Mouse (Mus musculus) CD4-positive, CD25-positive, alpha-beta regulatory T cell, adult 2 months (primary cell): Measurements from ENCODE around the gene Atg4d.
A peak's percentile ranks its signal among the peaks of the same experiment; 100 is the strongest.
"Not testable (repeated sequence)": the region's sequence is repeated elsewhere in the genome, so short reads cannot be mapped to it uniquely, and the experiment has no call there.

Source experiments
- DNase-seq: peaks from one replicate; pipeline ENCODE4 v3.0.0-alpha.2; 2012; ENCODE audit warnings: low read depth, low spot score

Gene Atg4d

DNA sequence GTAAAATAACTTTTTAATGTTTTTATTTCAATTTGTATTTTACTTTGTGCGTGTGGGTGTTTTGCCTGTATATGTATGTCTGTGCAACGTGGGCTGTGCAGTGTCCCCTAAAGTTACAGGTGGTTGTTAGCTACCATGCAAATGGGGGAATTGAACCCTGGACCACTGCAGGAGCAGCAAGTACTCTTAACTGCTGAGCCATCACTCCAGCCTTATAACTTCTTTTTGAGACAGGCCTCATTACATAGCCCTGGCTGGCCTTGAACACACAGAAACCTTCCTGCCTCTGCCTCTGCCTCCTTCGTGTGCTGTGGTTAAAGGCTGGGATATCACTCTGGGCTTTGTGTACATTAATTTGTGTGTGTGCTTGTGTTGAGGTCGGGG, 25.6 kb upstream of the Atg4d start:
- no peak for DNase-seq

- peak; percentile 96 for DNase-seq
These were observed 23.8 kb upstream of the Atg4d start for GRCm38 (mm10) chr9:21241343-21241742.

GRCm38 (mm10) chr9:21243826-21244427, 21.2 kb upstream of the Atg4d start:
- no peak for DNase-seq

DNA sequence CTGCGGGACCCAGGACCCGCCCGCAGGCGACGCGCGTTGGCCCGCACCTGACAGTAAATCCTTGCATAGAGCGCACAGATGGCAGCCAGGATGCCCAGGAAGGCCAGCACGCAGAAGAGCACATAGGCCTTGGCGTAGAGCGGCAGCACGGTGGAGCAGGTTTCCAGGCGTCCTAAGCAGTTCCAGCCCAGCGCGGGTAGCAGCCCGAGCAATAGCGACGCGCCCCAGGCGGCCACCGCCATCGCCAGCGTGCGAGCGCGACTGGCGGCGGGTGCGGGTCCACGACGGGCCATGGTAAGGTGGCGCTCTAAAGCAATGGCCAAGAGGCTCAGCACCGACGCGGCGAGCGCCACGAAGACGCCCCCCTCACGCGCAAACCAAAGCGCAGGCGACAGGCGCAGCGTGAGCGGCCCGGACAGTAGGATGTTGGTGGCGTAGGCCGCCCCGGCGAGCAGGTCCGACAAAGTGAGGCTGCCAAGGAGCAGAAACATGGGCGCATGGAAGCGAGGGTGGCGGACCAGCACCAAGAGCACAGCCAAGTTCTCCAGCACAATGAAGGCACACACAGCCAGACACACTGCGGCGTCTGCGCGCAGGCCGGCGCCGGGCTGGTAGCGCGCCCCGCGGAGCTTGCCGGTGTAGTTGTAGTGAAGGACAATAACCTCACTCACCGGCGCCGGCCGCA, 20.5 kb upstream of the Atg4d start:
- DNase-seq, result peak; percentile 40

- no peak for DNase-seq
These were observed 20.0 kb upstream of the Atg4d start for GRCm38 (mm10) chr9:21245113-21245487.

DNA sequence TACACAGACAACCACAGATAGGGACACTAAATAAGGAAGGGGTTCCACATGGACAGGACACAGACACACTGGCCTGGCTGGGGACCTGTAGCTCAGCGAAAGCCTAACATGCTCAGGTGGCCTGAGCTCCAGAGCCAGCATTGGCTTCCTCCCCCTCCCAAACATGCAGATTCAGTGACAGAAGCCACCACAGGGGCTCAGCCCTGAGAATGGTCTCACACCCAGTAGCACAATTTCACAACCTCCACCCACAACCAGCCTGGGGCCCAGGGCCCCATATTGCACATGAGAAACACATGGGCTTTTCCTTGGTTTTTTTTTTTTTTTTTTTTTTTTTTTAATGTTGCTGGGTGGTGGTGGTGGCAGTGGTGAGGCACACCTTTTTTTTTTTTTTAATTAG, 18.8 kb upstream of the Atg4d start:
- DNase-seq, result no peak

- DNase-seq, result no peak
These were observed 16.8 kb upstream of the Atg4d start, which contains the start of gene S1pr5 for GRCm38 (mm10) chr9:21248326-21248725. Gene S1pr5 (minus strand): TSS chr9:21248443.

- no peak for DNase-seq
These were observed 15.2 kb upstream of the Atg4d start for GRCm38 (mm10) chr9:21249629-21250508.

DNA sequence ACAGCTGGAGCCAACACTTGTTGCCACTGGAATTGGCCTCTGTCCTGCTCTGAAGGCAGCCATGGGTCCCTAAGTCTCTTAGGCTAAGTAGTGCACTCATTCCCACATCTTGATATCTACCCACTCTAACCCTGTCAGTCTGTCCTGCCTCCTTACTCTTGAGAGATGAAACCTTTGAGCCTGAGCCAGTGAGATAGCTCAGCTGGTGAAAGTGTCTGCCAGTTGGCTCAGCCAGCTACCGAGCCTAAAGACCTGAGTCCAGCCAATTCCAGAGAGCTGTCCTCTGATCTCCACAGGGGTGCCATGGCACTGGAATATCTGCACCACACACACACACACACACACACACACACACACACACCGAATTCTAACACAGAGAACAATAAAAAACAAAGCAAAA, 14.6 kb upstream of the Atg4d start:
- no peak for DNase-seq

GRCm38 (mm10) chr9:21251116-21251735, 13.9 kb upstream of the Atg4d start:
- no peak for DNase-seq

GRCm38 (mm10) chr9:21254690-21255089, 10.4 kb upstream of the Atg4d start:
- no peak for DNase-seq

DNA sequence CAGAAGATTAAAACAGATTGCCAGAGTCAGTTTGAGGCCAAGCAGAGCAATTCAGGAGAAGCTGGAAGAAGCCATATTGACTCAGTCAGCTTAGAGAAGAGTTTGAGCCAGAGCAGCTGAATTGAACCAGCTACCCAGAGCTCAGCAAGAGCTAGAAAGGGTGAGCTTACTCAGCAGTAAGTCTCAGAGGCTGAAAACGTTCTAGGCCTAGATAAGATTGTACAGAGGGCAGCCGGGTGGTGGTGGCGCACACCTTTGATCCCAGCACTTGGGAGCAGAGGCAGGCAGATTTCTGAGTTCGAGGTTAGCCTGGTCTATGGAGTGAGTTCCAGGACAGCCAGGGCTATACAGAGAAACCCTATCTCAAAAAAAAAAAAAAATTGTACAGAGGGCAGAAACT, 8.7 kb upstream of the Atg4d start:
- DNase-seq, result not testable (repeated sequence)

GRCm38 (mm10) chr9:21260491-21261040, 4.5 kb upstream of the Atg4d start:
- peak; percentile 60 for DNase-seq

DNA sequence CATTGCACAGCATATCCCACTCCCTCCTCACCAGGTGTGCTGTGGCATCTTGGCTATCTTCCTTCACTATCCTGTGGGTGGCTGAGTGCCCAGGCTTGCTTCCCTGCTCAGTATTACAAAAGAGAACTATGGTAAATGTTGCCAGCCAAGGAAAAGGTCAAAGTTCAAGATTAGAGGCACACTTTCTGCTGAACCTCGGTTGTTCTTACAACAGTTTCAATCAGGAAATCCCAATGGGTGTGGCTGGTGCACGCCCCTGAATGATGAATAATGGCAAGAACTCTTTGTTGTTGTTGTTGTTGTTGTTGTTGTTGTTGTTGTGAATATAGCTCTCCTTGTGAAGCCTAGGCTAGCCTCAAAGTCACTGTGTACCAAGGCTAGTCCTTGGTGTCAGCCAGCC, 3.3 kb upstream of the Atg4d start:
- no peak for DNase-seq

- no peak for DNase-seq
These were observed 657 bp upstream of the Atg4d start for GRCm38 (mm10) chr9:21264272-21264999.

DNA sequence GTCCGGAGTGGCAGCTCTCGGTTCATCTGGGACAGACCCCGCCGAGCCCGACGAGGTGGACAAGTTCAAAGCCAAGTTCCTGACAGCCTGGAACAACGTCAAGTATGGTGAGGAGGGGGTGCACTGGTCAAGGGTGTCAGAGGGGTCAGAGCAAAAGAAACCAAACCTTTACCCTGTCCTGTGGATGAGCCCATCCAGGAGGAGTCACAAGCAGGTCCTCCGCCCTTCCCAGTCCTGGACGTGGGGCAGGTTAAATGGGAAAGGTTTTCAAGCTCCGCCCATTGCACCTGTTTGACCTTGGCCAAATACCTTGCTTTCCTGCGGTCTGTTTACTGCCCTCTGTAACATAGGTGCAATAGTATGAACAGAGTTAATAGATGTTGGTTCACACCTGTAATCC, 518 bp downstream of the Atg4d start:
- no peak for DNase-seq

- no peak for DNase-seq
These were observed 1.8 kb downstream of the Atg4d start for GRCm38 (mm10) chr9:21266889-21267288.

- DNase-seq, result no peak
These were observed 3.2 kb downstream of the Atg4d start for GRCm38 (mm10) chr9:21268305-21268704.

- not testable (repeated sequence) for DNase-seq
These were observed 4.5 kb downstream of the Atg4d start for GRCm38 (mm10) chr9:21269590-21269989.

DNA sequence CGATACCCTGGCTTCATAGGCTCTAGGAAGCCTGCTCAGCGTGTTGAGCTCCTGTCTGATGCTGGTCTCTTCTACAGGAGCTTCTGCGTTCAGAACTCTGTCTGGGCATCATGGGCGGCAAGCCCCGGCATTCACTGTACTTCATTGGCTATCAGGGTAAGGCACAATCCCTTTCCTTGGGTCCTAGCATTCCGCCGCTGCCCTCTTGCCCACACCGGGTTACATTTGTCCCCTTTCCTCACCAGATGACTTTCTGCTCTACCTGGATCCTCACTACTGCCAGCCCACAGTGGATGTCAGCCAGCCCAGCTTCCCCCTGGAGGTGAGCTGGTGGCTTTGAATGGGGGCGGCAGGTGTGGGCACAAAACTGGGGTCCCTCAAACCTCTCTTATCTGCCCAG, 7.3 kb downstream of the Atg4d start:
- no peak for DNase-seq

DNA sequence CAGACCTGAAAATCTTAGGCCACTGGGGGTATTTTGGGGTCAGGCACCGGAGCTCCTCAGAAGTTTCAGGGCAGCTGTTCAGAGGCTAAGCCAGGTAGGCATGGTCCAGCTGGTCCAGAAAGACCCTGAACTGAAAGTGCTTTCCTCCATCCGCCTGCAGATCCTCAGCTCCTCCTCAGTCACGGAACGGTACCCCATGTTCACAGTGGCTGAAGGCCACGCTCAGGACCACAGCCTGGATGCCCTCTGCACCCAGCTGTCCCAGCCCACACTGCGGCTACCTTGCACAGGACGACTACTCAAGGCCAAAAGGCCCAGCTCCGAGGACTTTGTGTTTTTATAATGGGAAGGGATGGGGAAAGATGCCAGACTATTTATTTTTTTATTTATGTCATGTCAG, 8.0 kb downstream of the Atg4d start:
- DNase-seq, result no peak
